Mouse (Mus musculus) sigmoid colon, adult 10 weeks (tissue): ENCODE results near the gene Gja6. TPM values are rescaled to one million over a fixed set of nuclear protein-coding genes. Genes with fewer than 3 reads are reported as not detected.

Experiments
- polyA plus RNA-seq: library from polyadenylated mRNA; stranded (reverse); fragments of 350-450 nt; fragmentation: Illumina TruSeq; extraction: RNeasy Lipid Tissue Mini Kit (QIAGEN cat#74804); gene quantifications from one replicate; pipeline ENCODE4 v1.2.3, GENCODE M21; 2014; ENCODE audit warnings: low read depth, low replicate concordance

Gja6 gene
- polyA plus RNA-seq, result 0.41 TPM

DNA sequence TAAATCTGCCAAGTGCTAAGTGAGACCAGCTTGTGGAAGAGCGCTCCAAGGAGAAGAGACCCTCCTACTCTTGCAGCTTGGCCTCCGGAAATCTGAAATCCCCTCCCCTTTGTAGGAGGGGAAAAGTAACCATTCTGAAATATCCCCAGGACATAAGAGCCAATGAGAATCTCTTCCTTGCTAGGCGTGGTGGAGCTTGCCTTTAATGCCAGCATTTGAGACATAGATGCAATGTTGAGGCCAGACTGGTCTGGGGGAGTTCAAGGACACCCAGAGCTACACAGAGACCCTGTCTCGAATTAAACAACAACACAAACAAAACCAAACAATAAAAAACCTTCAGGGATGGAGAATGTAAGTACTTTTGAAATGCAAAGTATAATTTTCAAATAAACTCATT, at the start of gene Gja6:
Gene Gja6 (minus strand): TSS at position 101 of the 400 bp plus-strand sequence.

Other genes starting within 250 kb of the Gja6 start
- gene Ppef1, start 171.3 kb downstream of the Gja6 start, polyA plus RNA-seq, result 0.28 TPM
- gene Rs1, start 139.0 kb downstream of the Gja6 start, polyA plus RNA-seq, result not detected
- gene Cdkl5, start 87.7 kb upstream of the Gja6 start, polyA plus RNA-seq, result 4.4 TPM
- gene Scml2, start 210.1 kb upstream of the Gja6 start, polyA plus RNA-seq, result 5.9 TPM